Mouse (Mus musculus): ENCODE data around the gene Klf2. TPM values are rescaled to one million over a fixed set of nuclear protein-coding genes. Genes with fewer than 3 reads are reported as not detected.
A peak's percentile ranks its signal among the peaks of the same experiment; 100 is the strongest.

Klf2 gene
- polyA plus RNA-seq, 1 experiment from 2014 or later, result 3.7 TPM

GRCm38 (mm10) chr8:72310849-72311506, 7.9 kb upstream of the Klf2 start:
- H3K4me1 ChIP-seq, result 0 out of 2 replicates have a peak, but pooled peaks cover under 1% of the 10 kb centered on the region
- H3K27me3 ChIP-seq (replicated peaks; ENCODE audit: low read depth, poor library complexity, severe bottlenecking), result no peaks in the 10 kb centered on the region
- WGBS, result 53% methylated on average over 8 of the region's 8 CpGs
- H3K9me3 ChIP-seq, result no peaks in the 10 kb centered on the region
- no peak overlapping the region for H3K4me3 ChIP-seq
- no peak for DNase-seq (ENCODE audit: low spot score)
- H3K27ac ChIP-seq (replicated peaks), result no peak overlapping the region
- no peaks in the 10 kb centered on the region for H3K36me3 ChIP-seq (replicated peaks)

GRCm38 (mm10) chr8:72312926-72313518, 5.8 kb upstream of the Klf2 start:
- no peaks in the 10 kb centered on the region for H3K36me3 ChIP-seq (replicated peaks)
- H3K27me3 ChIP-seq (replicated peaks; ENCODE audit: low read depth, poor library complexity, severe bottlenecking), result peaks cover 8% of the 10 kb centered on the region
- H3K27ac ChIP-seq (replicated peaks), result no peak overlapping the region
- no peak overlapping the region for H3K4me3 ChIP-seq
- H3K4me1 ChIP-seq, result peaks cover 11% of the 10 kb centered on the region
- 72% methylated on average over 3 of the region's 3 CpGs for WGBS
- DNase-seq (ENCODE audit: low spot score), result no peak
- H3K9me3 ChIP-seq, result no peaks in the 10 kb centered on the region

GRCm38 (mm10) chr8:72316053-72316695, 2.7 kb upstream of the Klf2 start:
- Histone ChIP-seq H3K27me3 (replicated peaks; ENCODE audit: low read depth, poor library complexity, severe bottlenecking) (peaks cover 39% of the 10 kb centered on the region), H3K27ac (replicated peaks) (no peak overlapping the region), H3K9me3 (no peaks in the 10 kb centered on the region), H3K4me1 (peaks cover 33% of the 10 kb centered on the region), H3K36me3 (replicated peaks) (no peaks in the 10 kb centered on the region), H3K4me3 (no peak overlapping the region)
- WGBS, result 25% methylated on average over 10 of the region's 10 CpGs
- DNase-seq (ENCODE audit: low spot score), result no peak

DNA sequence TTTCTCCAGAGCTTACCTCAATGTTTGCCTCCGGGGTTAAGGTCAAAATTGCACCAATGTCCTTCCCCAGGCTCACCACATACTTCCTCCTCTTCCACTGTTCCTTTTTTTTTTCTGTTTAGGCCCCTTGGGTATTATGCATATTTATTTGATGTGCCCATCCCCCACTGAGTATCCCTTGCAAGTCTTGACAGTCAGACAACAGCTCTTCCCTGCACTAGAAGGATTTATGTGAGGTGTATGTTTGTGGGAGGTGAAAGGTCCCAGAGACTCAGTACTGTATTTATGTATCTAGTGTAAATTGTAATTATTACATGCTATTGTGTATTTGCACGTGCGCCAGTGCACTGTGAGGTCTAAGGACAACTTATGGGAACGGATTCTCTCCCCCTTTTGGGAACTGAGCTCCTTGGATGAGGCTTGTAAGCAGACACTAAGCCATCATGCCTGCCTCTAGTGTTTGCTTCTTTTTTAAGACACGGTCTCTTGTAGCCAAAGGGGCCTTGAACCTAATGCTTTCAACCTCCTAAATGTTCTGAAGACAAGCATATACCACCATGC, 1.0 kb upstream of the Klf2 start:
- no peak for DNase-seq (ENCODE audit: low spot score)
- WGBS, result 43% methylated on average over 5 of the region's 5 CpGs
- no peak overlapping the region for H3K4me3 ChIP-seq
- H3K27me3 ChIP-seq (replicated peaks; ENCODE audit: low read depth, poor library complexity, severe bottlenecking), result peaks cover 55% of the 10 kb centered on the region
- H3K36me3 ChIP-seq (replicated peaks), result no peaks in the 10 kb centered on the region
- H3K27ac ChIP-seq (replicated peaks), result no peak overlapping the region
- no peaks in the 10 kb centered on the region for H3K9me3 ChIP-seq
- peaks cover 33% of the 10 kb centered on the region for H3K4me1 ChIP-seq

DNA sequence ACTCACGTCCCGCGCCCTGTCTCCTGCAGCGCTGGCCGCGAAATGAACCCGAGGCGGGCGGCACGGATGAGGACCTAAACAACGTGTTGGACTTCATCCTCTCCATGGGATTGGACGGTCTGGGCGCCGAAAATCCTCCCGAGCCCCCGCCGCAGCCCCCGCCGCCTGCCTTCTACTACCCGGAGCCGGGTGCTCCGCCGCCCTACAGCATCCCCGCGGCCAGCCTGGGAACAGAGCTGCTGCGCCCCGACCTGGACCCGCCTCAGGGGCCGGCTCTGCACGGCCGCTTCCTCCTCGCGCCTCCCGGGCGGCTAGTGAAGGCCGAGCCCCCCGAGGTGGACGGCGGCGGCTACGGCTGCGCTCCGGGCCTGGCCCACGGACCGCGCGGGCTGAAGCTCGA, 564 bp downstream of the Klf2 start:
- Histone ChIP-seq H3K4me1 (peaks cover 33% of the 10 kb centered on the region), H3K27ac (replicated peaks) (peak overlapping the region; percentile 49), H3K27me3 (replicated peaks; ENCODE audit: low read depth, poor library complexity, severe bottlenecking) (peaks cover 70% of the 10 kb centered on the region), H3K9me3 (no peaks in the 10 kb centered on the region), H3K4me3 (peak overlapping the region; percentile 64), H3K36me3 (replicated peaks) (no peaks in the 10 kb centered on the region)
- WGBS, result 1% methylated on average over 48 of the region's 48 CpGs
- peak; percentile 55 for DNase-seq (ENCODE audit: low spot score)

DNA sequence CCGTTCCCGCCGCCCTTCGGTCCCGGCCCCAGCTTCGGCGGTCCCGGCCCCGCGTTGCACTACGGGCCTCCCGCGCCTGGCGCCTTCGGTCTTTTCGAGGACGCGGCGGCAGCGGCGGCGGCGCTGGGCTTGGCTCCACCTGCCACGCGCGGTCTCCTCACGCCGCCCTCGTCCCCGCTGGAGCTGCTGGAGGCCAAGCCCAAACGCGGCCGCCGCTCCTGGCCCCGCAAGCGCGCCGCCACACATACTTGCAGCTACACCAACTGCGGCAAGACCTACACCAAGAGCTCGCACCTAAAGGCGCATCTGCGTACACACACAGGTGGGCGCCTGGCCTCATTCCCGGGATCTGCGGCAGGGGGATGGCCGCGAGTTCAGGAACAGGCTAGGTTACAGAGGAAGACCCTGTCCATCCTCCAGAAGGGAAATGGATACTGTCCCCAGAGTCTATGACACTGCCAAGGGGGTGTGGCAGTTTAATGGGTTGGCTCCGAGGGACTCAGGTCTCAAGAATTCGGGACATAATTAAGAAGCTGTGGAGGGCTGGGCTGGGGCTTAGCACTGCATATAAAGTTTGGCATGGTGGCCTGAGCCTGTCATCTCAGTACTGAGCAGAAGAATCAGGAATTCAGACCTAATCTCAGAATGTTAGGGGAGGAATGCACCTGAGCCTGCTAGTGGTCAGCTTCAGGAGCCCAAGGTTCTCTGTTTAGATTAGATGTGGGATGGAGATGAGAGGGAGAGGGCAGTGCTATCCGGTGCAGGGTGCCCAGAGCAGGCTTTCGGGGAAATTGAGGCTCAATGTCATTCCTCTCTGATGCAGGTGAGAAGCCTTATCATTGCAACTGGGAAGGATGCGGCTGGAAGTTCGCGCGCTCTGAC, 1.3 kb downstream of the Klf2 start:
- DNase-seq (ENCODE audit: low spot score), result peak; percentile 37
- 8% methylated on average over 55 of the region's 55 CpGs for WGBS
- no peaks in the 10 kb centered on the region for H3K9me3 ChIP-seq
- no peaks in the 10 kb centered on the region for H3K36me3 ChIP-seq (replicated peaks)
- peak overlapping the region; percentile 49 for H3K27ac ChIP-seq (replicated peaks)
- H3K27me3 ChIP-seq (replicated peaks; ENCODE audit: low read depth, poor library complexity, severe bottlenecking), result peaks cover 73% of the 10 kb centered on the region
- peak overlapping the region; percentile 64 for H3K4me3 ChIP-seq
- peaks cover 33% of the 10 kb centered on the region for H3K4me1 ChIP-seq

DNA sequence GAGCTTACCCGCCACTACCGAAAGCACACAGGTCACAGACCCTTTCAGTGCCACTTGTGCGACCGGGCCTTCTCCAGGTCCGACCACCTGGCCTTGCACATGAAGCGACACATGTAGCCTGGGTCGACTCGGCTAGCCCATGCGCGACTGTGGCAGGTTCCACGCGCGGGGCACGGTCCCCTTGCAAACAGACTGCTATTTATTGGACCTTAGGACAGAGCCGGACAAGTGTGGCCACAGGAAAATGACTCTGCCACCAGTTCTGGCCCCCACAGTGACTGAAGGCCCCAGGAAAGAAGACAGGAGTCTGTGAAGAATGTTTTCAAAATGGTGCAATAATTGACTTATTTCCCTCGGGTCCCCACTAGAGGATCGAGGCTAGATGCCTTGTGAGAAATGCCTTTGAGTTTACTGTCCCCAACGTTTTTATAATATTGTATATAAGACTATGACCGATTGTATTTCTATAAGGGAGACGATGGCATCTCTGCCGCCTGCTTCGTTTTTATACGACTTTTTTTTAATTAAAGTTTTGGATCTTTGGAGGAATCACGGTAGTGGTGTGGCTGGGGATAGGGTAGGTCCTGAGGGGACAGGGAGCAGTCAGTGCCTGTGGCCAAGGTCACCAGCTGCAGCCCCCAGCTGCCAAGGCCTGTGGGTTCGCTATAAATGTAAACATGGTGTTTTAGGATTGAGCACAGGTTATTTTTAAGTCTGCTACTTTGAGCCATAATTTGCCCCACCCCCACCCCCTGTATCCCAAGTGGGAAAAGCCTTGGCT, 2.2 kb downstream of the Klf2 start:
- Histone ChIP-seq H3K4me1 (peaks cover 32% of the 10 kb centered on the region), H3K9me3 (no peaks in the 10 kb centered on the region), H3K4me3 (peak overlapping the region; percentile 64), H3K27me3 (replicated peaks; ENCODE audit: low read depth, poor library complexity, severe bottlenecking) (peaks cover 73% of the 10 kb centered on the region), H3K27ac (replicated peaks) (no peak overlapping the region), H3K36me3 (replicated peaks) (no peaks in the 10 kb centered on the region)
- WGBS, result 54% methylated on average over 25 of the region's 25 CpGs
- peak; percentile 18 for DNase-seq (ENCODE audit: low spot score)

- Histone ChIP-seq H3K4me1 (peaks cover 28% of the 10 kb centered on the region), H3K36me3 (replicated peaks) (no peaks in the 10 kb centered on the region), H3K4me3 (no peak overlapping the region), H3K9me3 (no peaks in the 10 kb centered on the region), H3K27ac (replicated peaks) (no peak overlapping the region), H3K27me3 (replicated peaks; ENCODE audit: low read depth, poor library complexity, severe bottlenecking) (peaks cover 73% of the 10 kb centered on the region)
- no peak for DNase-seq (ENCODE audit: low spot score)
- WGBS, result 92% methylated on average over 20 of the region's 20 CpGs
Observed at GRCm38 (mm10) chr8:72321635-72322441, 3.0 kb downstream of the Klf2 start.

- Histone ChIP-seq H3K4me1 (peaks cover 28% of the 10 kb centered on the region), H3K9me3 (no peaks in the 10 kb centered on the region), H3K27ac (replicated peaks) (no peak overlapping the region), H3K27me3 (replicated peaks; ENCODE audit: low read depth, poor library complexity, severe bottlenecking) (peaks cover 71% of the 10 kb centered on the region), H3K4me3 (no peak overlapping the region), H3K36me3 (replicated peaks) (no peaks in the 10 kb centered on the region)
- no peak for DNase-seq (ENCODE audit: low spot score)
- 75% methylated on average over 7 of the region's 7 CpGs for WGBS
Observed at GRCm38 (mm10) chr8:72322471-72322889, 3.6 kb downstream of the Klf2 start.

DNA sequence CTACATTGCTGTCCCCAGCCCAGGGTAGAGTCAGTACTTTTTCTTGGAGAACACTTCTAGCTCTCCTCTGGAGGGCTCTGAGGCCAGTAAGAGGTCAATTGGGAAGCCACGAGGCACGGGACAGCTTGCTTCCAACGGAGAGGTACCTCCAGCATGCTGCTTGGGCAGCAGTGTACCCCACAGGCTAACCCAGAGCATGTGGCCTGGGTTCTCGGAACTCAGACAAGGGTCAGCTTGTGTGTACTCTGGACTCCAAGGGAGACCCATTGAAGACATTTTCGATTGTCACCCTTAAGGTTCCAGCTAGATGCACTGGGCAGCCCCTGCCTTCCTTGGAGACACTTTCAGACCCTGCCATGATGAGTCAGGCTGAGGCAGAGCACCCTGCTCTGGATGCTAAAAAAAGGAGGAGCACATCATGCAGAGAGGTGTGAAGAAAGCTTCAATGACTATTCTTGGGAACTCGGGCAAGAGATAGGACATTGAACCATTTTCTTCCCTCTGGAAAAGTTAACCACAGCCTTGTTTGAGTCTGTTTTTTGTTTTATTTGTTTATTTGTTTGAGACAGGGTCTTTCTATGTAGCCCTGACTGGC, 4.4 kb downstream of the Klf2 start:
- no peak overlapping the region for H3K4me3 ChIP-seq
- DNase-seq (ENCODE audit: low spot score), result no peak
- no peaks in the 10 kb centered on the region for H3K9me3 ChIP-seq
- H3K27me3 ChIP-seq (replicated peaks; ENCODE audit: low read depth, poor library complexity, severe bottlenecking), result peaks cover 63% of the 10 kb centered on the region
- H3K4me1 ChIP-seq, result peaks cover 22% of the 10 kb centered on the region
- no peak overlapping the region for H3K27ac ChIP-seq (replicated peaks)
- WGBS, result 71% methylated on average over 6 of the region's 6 CpGs
- no peaks in the 10 kb centered on the region for H3K36me3 ChIP-seq (replicated peaks)

All from embryonic facial prominence, embryonic 10.5 days (tissue).